Mouse (Mus musculus) brain, embryonic 14.5 days (tissue): ENCODE data around the gene Tmem87b. TPM values are rescaled to one million over a fixed set of nuclear protein-coding genes. Genes with fewer than 3 reads are reported as not detected.

Experiments
- DNase-seq: peaks from one replicate; pipeline ENCODE4 v3.0.0-alpha.2; 2011; ENCODE audit warnings: low read depth
- CTCF ChIP-seq: fragments of 200-500 bp; IDR thresholded peaks from 2 replicates; pipeline ENCODE4 v1.5.1; 2012; ENCODE audit warnings: inconsistent platforms, mild to moderate bottlenecking, moderate library complexity, borderline replicate concordance; ENCODE audit not compliant: insufficient read depth, insufficient read length; ENCODE audit errors: extremely low read depth
- POLR2A ChIP-seq: fragments of 200-500 bp; IDR thresholded peaks from 2 replicates; pipeline ENCODE4 v1.6.1; 2012; ENCODE audit warnings: mild to moderate bottlenecking, inconsistent platforms, borderline replicate concordance; ENCODE audit not compliant: poor library complexity, insufficient read depth, insufficient read length, severe bottlenecking; ENCODE audit errors: extremely low read depth
- polyA plus RNA-seq: library from polyadenylated mRNA; depleted of rRNA; stranded (reverse); fragments of >200 nt; gene quantifications from 2 replicates; pipeline ENCODE4 v1.2.3, GENCODE M21; 2012

Tmem87b gene
- polyA plus RNA-seq, 1 experiment = 28.3 TPM

GRCm38 (mm10) chr2:128827787-128828186, 9.9 kb downstream of the Tmem87b start:
- TF ChIP-seq CTCF (no peak), POLR2A (no peak)
- no peak for DNase-seq

- no peak for TF ChIP-seq CTCF
- no peak for TF ChIP-seq POLR2A
These were observed 14.7 kb downstream of the Tmem87b start for GRCm38 (mm10) chr2:128832611-128833010.

DNA sequence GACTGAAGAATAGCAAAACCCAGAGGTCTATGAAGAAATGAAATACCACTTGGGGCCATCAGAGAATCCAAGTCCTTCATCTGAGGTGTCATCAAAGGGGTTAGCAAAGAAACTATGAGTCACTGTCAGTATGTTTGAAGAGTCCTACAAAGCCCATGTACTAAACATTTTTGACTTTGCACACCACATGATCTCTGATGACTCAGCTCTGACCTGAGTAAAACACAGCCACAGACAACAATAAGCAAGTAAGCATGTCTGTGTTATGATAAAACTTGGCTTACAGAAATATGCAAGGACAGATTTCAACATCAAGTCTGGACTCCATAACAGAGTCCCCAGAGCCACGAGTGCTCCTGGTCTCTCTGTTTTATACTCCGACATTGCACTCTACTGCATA, 15.1 kb downstream of the Tmem87b start:
- no peak for TF ChIP-seq POLR2A
- TF ChIP-seq CTCF = no peak
- no peak for DNase-seq

More at GRCm38 (mm10) chr2:128832611-128833010, 14.7 kb downstream of the Tmem87b start:
- DNase-seq = no peak

- no peak for TF ChIP-seq CTCF
- TF ChIP-seq POLR2A = no peak
- no peak for DNase-seq
These were observed 15.5 kb downstream of the Tmem87b start for GRCm38 (mm10) chr2:128833435-128833834.

- TF ChIP-seq CTCF (no peak), POLR2A (no peak)
- no peak for DNase-seq
These were observed 19.6 kb downstream of the Tmem87b start for GRCm38 (mm10) chr2:128837531-128837930.

GRCm38 (mm10) chr2:128838611-128839010, 20.7 kb downstream of the Tmem87b start:
- no peak for DNase-seq
- TF ChIP-seq CTCF (no peak), POLR2A (no peak)

- TF ChIP-seq POLR2A (no peak), CTCF (no peak)
These were observed 21.6 kb downstream of the Tmem87b start for GRCm38 (mm10) chr2:128839501-128839900.

DNA sequence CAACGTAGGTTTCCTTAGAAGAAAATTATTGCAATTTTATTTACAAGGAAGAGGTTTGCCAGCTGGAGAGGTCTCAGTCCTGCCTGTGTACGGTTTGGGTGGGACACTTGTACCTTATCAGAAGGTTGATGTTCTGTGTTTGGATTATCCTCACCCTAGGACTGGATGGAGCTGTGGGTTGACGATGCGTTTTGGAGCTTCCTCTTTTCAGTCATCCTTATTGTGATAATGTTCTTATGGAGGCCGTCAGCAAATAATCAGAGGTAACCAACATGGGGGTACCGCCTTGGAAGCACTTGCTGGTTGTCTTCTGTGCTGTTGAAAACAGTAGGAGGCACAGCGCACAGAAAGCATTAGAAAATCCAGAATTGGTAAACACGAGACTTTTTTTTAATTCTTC, 24.5 kb downstream of the Tmem87b start:
- no peak for DNase-seq
- no peak for TF ChIP-seq CTCF

More at GRCm38 (mm10) chr2:128839501-128839900, 21.6 kb downstream of the Tmem87b start:
- DNase-seq = no peak

DNA sequence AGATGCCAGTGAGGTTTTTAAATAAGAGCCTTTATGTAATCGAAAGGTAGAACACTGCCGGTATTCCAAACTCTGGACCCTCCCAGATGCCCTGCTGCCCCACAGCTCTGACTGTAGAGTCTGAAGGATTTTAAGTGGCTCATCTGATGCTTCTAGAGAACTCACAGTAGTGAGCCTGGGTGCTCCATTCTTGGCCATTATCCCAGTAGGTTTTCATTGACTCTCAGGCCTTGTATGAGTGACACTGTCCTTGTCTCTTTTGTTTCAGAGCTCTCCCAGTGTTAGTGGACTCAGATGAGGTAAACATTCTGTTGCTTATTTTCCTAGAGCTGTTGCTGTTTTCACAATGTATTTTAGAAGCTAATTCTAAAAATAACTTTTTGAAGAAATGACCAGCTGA, 32.1 kb downstream of the Tmem87b start:
- TF ChIP-seq POLR2A = no peak
- no peak for DNase-seq

DNA sequence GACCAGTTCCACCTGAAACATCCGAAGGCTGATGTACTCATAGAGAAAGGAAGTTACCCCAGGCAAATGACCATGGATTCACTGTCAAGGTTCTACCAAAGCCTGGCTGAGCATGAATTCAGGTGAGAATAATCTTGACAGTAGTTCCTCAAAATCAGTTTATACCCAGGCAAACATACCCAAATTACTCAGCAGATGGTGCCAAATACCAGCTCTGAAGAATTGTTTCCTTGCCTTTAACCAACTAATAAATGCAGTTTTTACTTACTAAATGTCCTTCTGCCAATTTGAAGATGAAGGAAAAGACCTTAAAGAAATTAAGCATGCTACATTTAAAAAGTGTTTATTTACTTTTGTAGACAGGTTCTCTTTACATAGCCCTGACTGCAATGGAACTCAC, 38.8 kb downstream of the Tmem87b start:
- peak; percentile 3 for DNase-seq
- no peak for TF ChIP-seq CTCF
- TF ChIP-seq POLR2A = no peak

DNA sequence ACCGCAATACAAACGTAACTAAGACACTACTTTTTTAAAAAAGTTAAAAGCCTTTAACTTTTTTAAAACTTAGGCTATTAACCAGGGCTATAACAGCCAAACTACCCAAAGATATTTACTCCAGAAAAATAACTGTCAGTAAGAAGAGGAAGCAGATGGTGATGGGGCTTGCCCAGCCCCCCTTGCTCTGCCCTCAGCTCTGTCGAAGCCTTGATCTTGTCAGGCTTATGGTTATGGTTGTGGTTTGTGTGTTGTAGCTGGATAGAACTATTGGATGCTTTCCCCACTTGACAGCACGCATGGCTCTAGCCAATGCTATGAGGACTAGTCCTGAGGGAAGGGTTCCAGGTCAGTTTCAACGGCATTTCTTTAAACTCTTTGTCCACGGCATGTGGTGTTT, 41.0 kb downstream of the Tmem87b start:
- no peak for TF ChIP-seq CTCF
- no peak for TF ChIP-seq POLR2A
- no peak for DNase-seq

DNA sequence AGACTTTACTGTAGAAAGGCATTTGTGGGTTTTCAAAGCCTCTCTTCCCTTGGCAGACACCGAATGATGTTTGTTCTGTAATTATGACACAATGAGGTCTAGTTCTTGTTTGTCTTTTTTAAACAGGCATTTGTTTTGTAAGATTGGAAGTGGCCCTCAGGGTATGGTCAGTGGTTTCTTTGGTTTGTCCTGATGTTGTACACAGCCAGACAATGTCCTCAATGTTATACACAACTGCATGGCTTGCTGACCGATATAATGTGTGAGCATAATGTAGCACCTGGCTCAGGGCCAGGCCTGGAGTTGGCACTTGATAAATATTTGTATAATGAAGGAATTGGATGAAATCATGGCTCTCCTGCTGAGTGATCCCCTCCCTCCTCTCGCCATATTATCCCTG, 41.9 kb downstream of the Tmem87b start:
- TF ChIP-seq POLR2A (no peak), CTCF (no peak)
- peak; percentile 69 for DNase-seq

DNA sequence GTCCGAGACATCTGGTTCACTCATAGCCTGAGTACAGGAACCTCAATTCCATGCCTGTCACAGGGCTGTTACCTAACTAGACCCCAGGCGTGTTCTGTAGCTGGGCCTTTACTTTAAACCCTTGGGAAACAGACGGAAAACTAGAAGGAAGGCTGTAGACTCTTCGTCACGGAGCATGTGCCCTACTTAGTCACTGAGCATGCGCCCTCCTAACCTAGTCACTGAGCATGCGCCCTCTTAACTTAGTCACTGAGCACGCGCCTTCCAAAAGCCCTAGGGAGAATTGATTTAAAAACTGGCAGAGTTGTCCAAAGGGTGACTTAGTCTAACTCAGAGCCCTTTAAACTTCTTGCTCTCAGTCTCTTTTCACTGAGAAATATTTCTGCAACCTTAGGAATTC, 44.7 kb downstream of the Tmem87b start, which contains the start of gene Fbln7:
Gene Fbln7, plus strand, starts transcription at position 346 of the 400 bp plus-strand sequence.
- TF ChIP-seq CTCF = no peak
- TF ChIP-seq POLR2A = no peak
- DNase-seq = no peak
